Mouse (Mus musculus) hindbrain, postnatal 0 days (tissue): ENCODE results near the gene Plekhg4. TPM values are rescaled to one million over a fixed set of nuclear protein-coding genes. Genes with fewer than 3 reads are reported as not detected.

Experiments
- ATAC-seq: fragments of 200-750 bp; cut with Nextera tagmentation; 2 replicates; pipeline ENCODE4 v1.8.0; 2017; ENCODE audit warnings: mild to moderate bottlenecking, moderate TSS enrichment, moderate library complexity
- DNase-seq: peaks from one replicate; pipeline ENCODE4 v3.0.0-alpha.2; 2015; ENCODE audit warnings: low spot score
- H3K27ac ChIP-seq: fragments of 300-500 bp; sonication (generic); 2 replicates; pipeline ENCODE4 v1.5.1; 2014; ENCODE audit warnings: mild to moderate bottlenecking
- H3K27me3 ChIP-seq: fragments of 300-500 bp; sonication (generic); 2 replicates; pipeline ENCODE4 v1.6.1; 2014; ENCODE audit warnings: low read length, mixed read lengths; ENCODE audit not compliant: insufficient read depth
- H3K36me3 ChIP-seq: fragments of 300-500 bp; sonication (generic); 2 replicates; pipeline ENCODE4 v1.6.1; 2014; ENCODE audit warnings: low read length, mixed read lengths; ENCODE audit not compliant: insufficient read depth
- H3K4me1 ChIP-seq: fragments of 300-500 bp; sonication (generic); 2 replicates; pipeline ENCODE4 v1.6.1; 2014; ENCODE audit warnings: antibody characterized with exemption, low read length, mixed read lengths; ENCODE audit not compliant: insufficient read depth
- H3K4me2 ChIP-seq: fragments of 300-500 bp; sonication (generic); 2 replicates; pipeline ENCODE4 v1.6.1; 2014; ENCODE audit warnings: low read depth, mild to moderate bottlenecking, low read length, moderate library complexity, mixed read lengths
- H3K4me3 ChIP-seq: fragments of 300-500 bp; sonication (generic); 2 replicates; pipeline ENCODE4 v1.5.1; 2014; ENCODE audit warnings: low read length
- H3K9ac ChIP-seq: fragments of 300-500 bp; sonication (generic); replicated peaks from 2 replicates; pipeline ENCODE4 v1.6.1; 2014; ENCODE audit warnings: mild to moderate bottlenecking, low read length, moderate library complexity, mixed read lengths
- H3K9me3 ChIP-seq: fragments of 300-500 bp; sonication (generic); 2 replicates; pipeline ENCODE4 v1.6.1; 2016; ENCODE audit warnings: low read length, mixed read lengths
- CTCF ChIP-seq: IDR thresholded peaks from 2 replicates; pipeline ENCODE4 v1.5.1; 2016; ENCODE audit warnings: antibody characterized with exemption, control low read depth, low read depth
- WGBS: fragments of 180-500 bp; shearing (Covaris S2); extraction: QIAGEN DNeasy Blood & Tissue Kit; methylation state at CpG from one replicate; pipeline ENCODE4 v1.1.7; 2014; 5-methylcytosine and 5-hydroxymethylcytosine counted together
- polyA plus RNA-seq: library from polyadenylated mRNA; unstranded; fragments of >200 nt; fragmentation: Nextera tagmentation; extraction: Ambion mirVana; gene quantifications from 2 replicates; pipeline ENCODE4 v1.2.1, GENCODE M21; 2015
- total RNA-seq: library from RNA; depleted of rRNA; stranded (reverse); fragments of >200 nt; gene quantifications from 2 replicates; pipeline ENCODE4 v1.2.3, GENCODE M21; 2014; rRNA removed

Gene Plekhg4
- 6.3 and 7.3 TPM in 2 replicates for total RNA-seq
- polyA plus RNA-seq = 1.3 and 1.6 TPM in 2 replicates

GRCm38 (mm10) chr8:105373032-105373431, at the start of gene Plekhg4:
TSS of gene Plekhg4 (plus strand) at chr8:105373274.
- Histone ChIP-seq H3K36me3 (peaks cover 8% of the 10 kb centered on the region; the same call in 1 of the 2 replicates), H3K4me2 (peak within 1 kb of the TSS; percentile 41), H3K27me3 (no peaks in the 10 kb centered on the region), H3K9me3 (no peaks in the 10 kb centered on the region), H3K27ac (no peak within 1 kb of the TSS), H3K4me1 (0 out of 2 replicates have a peak, but pooled peaks cover 4% of the 10 kb centered on the region), H3K4me3 (peak within 1 kb of the TSS; percentile 19; the same call in 1 of the 2 replicates), H3K9ac (peak within 1 kb of the TSS; percentile 28; the same call in 1 of the 2 replicates)
- no peak for ATAC-seq
- no peak for TF ChIP-seq CTCF
- no peak for DNase-seq
- 53% methylated on average over 2 of the region's 2 CpGs for WGBS

GRCm38 (mm10) chr8:105325641-105326093, 47.4 kb upstream of the Plekhg4 start:
- peak overlapping the region; percentile 89 for H3K9ac ChIP-seq
- TF ChIP-seq CTCF = no peak
- no peaks in the 10 kb centered on the region for H3K27me3 ChIP-seq
- peak; percentile 58 for ATAC-seq
- 0% methylated on average over 12 of the region's 12 CpGs for whole genome bisulfite sequencing
- H3K4me3 ChIP-seq = peak overlapping the region; percentile 87
- peak overlapping the region; percentile 95 for H3K4me2 ChIP-seq
- DNase-seq = peak; percentile 52
- H3K36me3 ChIP-seq = peaks cover 33% of the 10 kb centered on the region
- no peaks in the 10 kb centered on the region for H3K9me3 ChIP-seq
- H3K27ac ChIP-seq = peak overlapping the region; percentile 75; the same call in 1 of the 2 replicates
- H3K4me1 ChIP-seq = peaks cover 19% of the 10 kb centered on the region

GRCm38 (mm10) chr8:105326141-105326672, 46.9 kb upstream of the Plekhg4 start, which contains the start of the genes Lrrc29 and Tmem208:
TSS of gene Lrrc29 (minus strand) at chr8:105326278.
TSS of gene Tmem208 (plus strand) at chr8:105326354.
- Histone ChIP-seq H3K9me3 (no peaks in the 10 kb centered on the region), H3K36me3 (peaks cover 38% of the 10 kb centered on the region), H3K4me1 (peaks cover 19% of the 10 kb centered on the region), H3K4me3 (peak within 1 kb of the TSS; percentile 87), H3K27me3 (no peaks in the 10 kb centered on the region), H3K4me2 (peak within 1 kb of the TSS; percentile 95), H3K27ac (peak within 1 kb of the TSS; percentile 77), H3K9ac (peak within 1 kb of the TSS; percentile 89)
- peak; percentile 98 for DNase-seq
- peak; percentile 74 for TF ChIP-seq CTCF
- peak; percentile 94 for ATAC-seq
- under 1% methylated on average over 36 of the region's 36 CpGs for WGBS

- Histone ChIP-seq H3K27ac (peak overlapping the region; percentile 77), H3K4me2 (peak overlapping the region; percentile 95), H3K9ac (peak overlapping the region; percentile 89), H3K36me3 (peaks cover 38% of the 10 kb centered on the region), H3K4me1 (peaks cover 19% of the 10 kb centered on the region), H3K4me3 (peak overlapping the region; percentile 87), H3K9me3 (no peaks in the 10 kb centered on the region), H3K27me3 (no peaks in the 10 kb centered on the region)
- ATAC-seq = no peak
- DNase-seq = no peak
- TF ChIP-seq CTCF = no peak
- 37% methylated on average over 6 of the region's 6 CpGs for WGBS
Observed at GRCm38 (mm10) chr8:105326968-105327367, 46.1 kb upstream of the Plekhg4 start.

GRCm38 (mm10) chr8:105330325-105330724, 42.7 kb upstream of the Plekhg4 start:
- H3K9ac ChIP-seq = no peak overlapping the region
- no peak for ATAC-seq
- H3K36me3 ChIP-seq = peaks cover 32% of the 10 kb centered on the region
- WGBS = 95% methylated on average over 12 of the region's 12 CpGs
- H3K4me3 ChIP-seq = no peak overlapping the region
- peaks cover 11% of the 10 kb centered on the region for H3K4me1 ChIP-seq
- DNase-seq = no peak
- H3K27me3 ChIP-seq = no peaks in the 10 kb centered on the region
- H3K9me3 ChIP-seq = no peaks in the 10 kb centered on the region
- TF ChIP-seq CTCF = no peak
- no peak overlapping the region for H3K27ac ChIP-seq
- no peak overlapping the region for H3K4me2 ChIP-seq

GRCm38 (mm10) chr8:105331469-105331868, 41.6 kb upstream of the Plekhg4 start:
- TF ChIP-seq CTCF = no peak
- no peaks in the 10 kb centered on the region for H3K9me3 ChIP-seq
- no peak for DNase-seq
- H3K9ac ChIP-seq = no peak overlapping the region
- no peak overlapping the region for H3K4me2 ChIP-seq
- 94% methylated on average over 22 of the region's 22 CpGs for WGBS
- peaks cover 32% of the 10 kb centered on the region for H3K36me3 ChIP-seq
- no peak for ATAC-seq
- no peak overlapping the region for H3K4me3 ChIP-seq
- 0 out of 2 replicates have a peak, but pooled peaks cover 9% of the 10 kb centered on the region for H3K4me1 ChIP-seq
- no peaks in the 10 kb centered on the region for H3K27me3 ChIP-seq
- no peak overlapping the region for H3K27ac ChIP-seq

- WGBS = 94% methylated on average over 9 of the region's 9 CpGs
- TF ChIP-seq CTCF = no peak
- H3K36me3 ChIP-seq = peaks cover 32% of the 10 kb centered on the region
- ATAC-seq (no peak), DNase-seq (no peak)
- H3K27ac ChIP-seq = no peak overlapping the region
- no peak overlapping the region for H3K9ac ChIP-seq
- H3K27me3 ChIP-seq = no peaks in the 10 kb centered on the region
- H3K9me3 ChIP-seq = no peaks in the 10 kb centered on the region
- no peak overlapping the region for H3K4me3 ChIP-seq
- 0 out of 2 replicates have a peak, but pooled peaks cover 6% of the 10 kb centered on the region for H3K4me1 ChIP-seq
- H3K4me2 ChIP-seq = no peak overlapping the region
Observed at GRCm38 (mm10) chr8:105331931-105332330, 41.1 kb upstream of the Plekhg4 start.
